Mouse (Mus musculus) myocyte (in vitro differentiated cells): ENCODE measurements around the gene Slc39a11.

Source experiments
- CEBPB ChIP-seq: IDR thresholded peaks from 2 replicates; pipeline ENCODE4 v1.6.1; 2011; ENCODE audit warnings: mild to moderate bottlenecking, moderate library complexity; ENCODE audit not compliant: poor library complexity, insufficient read depth, severe bottlenecking
- E2F4 ChIP-seq: IDR thresholded peaks from one replicate; pipeline ENCODE4 v1.6.1; 2011; ENCODE audit warnings: mild to moderate bottlenecking, control low read depth, moderate library complexity; ENCODE audit not compliant: insufficient read depth
- MAX ChIP-seq: IDR thresholded peaks from one replicate; pipeline ENCODE4 v1.6.1; 2011; ENCODE audit warnings: low read depth, mild to moderate bottlenecking, control low read depth
- MYOG ChIP-seq, 3 experiments: IDR thresholded peaks; one replicate each; pipeline ENCODE4 v1.6.1; 2011; ENCODE audit warnings: control low read depth in 2 of 3, low read depth in 2 of 3, mild to moderate bottlenecking in 2 of 3; ENCODE audit not compliant: insufficient read length in 2 of 3, control insufficient read depth in 1 of 3, insufficient read depth in 1 of 3
- POLR2A ChIP-seq: IDR thresholded peaks from one replicate; pipeline ENCODE4 v1.6.1; 2011; ENCODE audit warnings: low read depth, mild to moderate bottlenecking, control low read depth, moderate library complexity; ENCODE audit not compliant: insufficient read length
- POLR2AphosphoS2 ChIP-seq: IDR thresholded peaks from one replicate; pipeline ENCODE4 v1.6.1; 2011; ENCODE audit warnings: low read depth, control low read depth; ENCODE audit not compliant: insufficient read length
- REST ChIP-seq: IDR thresholded peaks from one replicate; pipeline ENCODE4 v1.6.1; 2011; ENCODE audit warnings: mild to moderate bottlenecking, control low read depth, moderate library complexity; ENCODE audit not compliant: insufficient read depth, insufficient read length
- SRF ChIP-seq: IDR thresholded peaks from one replicate; pipeline ENCODE4 v1.6.1; 2011; ENCODE audit warnings: low read depth; ENCODE audit not compliant: control insufficient read depth, insufficient read length
- TCF3 ChIP-seq: IDR thresholded peaks from one replicate; pipeline ENCODE4 v1.6.1; 2011; ENCODE audit warnings: low read depth, control low read depth; ENCODE audit not compliant: insufficient read length
- USF1 ChIP-seq: IDR thresholded peaks from one replicate; pipeline ENCODE4 v1.6.1; 2011; ENCODE audit warnings: low read depth, mild to moderate bottlenecking, control low read depth, moderate library complexity

DNA sequence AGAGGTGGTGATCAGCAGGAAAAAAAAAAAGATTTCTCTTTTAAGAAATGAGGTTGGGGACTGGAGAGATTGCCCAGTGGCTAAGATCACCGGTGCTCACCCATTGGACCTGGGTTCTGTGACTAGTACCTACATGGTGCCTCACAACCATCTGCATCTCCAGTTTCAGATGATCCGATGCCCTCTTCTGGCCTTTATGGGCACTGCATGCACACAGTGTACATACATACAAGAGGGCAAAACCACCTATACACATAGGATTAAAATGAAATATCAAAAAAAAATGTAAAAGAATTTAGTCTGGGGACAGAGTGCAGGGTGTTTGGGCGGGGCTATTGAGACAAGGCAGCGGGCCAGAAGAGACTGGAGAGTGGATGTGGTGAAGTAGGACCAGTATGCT, 299.3 kb downstream of the Slc39a11 start:
- TF ChIP-seq MYOG (IDR thresholded peaks at IDR 0.05; ENCODE audit: control insufficient read depth in 1 of 3, insufficient read depth in 1 of 3, insufficient read length in 2 of 3, low read depth in 2 of 3) (no peak), MAX (no peak), POLR2A (no peak), POLR2AphosphoS2 (no peak), CEBPB (no peak), USF1 (no peak), SRF (no peak), E2F4 (no peak), TCF3 (no peak), REST (no peak)
